Mouse (Mus musculus): ENCODE data around the gene Ccdc85b. TPM values are rescaled to one million over a fixed set of nuclear protein-coding genes. Genes with fewer than 3 reads are reported as not detected.

The Ccdc85b gene
- polyA plus RNA-seq, 1 experiment from 2014 or later: 10.0 TPM

DNA sequence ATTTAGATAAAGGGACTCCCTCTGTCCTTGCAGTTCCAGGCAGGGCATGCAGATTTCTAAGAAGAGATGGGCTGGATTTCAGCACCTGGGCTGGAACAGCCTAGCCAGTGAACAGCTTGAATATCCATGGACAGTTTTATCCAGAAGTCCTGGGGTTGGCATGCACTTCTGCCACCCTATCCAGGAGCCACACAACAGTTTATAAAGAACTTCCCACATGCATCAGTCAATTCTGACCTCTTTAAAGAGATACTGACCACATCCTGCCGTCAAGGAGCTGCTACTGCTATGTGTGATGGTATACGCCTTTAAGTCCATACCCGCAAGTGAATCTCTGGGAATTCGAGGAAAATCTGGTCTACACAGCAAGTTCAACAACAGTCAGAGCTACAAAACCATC lies 28.5 kb downstream of the Ccdc85b start:
- ATAC-seq (ENCODE audit: insufficient read depth) (no peak), DNase-seq (no peak)
- Histone ChIP-seq H3K27me3 (ENCODE audit: insufficient read depth, low read length) (no peaks in the 10 kb centered on the region), H3K4me3 (ENCODE audit: low read depth, low read length) (no peak overlapping the region), H3K9me3 (ENCODE audit: low read depth, low read length) (no peaks in the 10 kb centered on the region), H3K27ac (ENCODE audit: low read depth) (no peak overlapping the region), H3K4me2 (no peak overlapping the region), H3K36me3 (ENCODE audit: insufficient read depth) (peaks cover 20% of the 10 kb centered on the region), H3K4me1 (ENCODE audit: insufficient read depth) (peaks cover 16% of the 10 kb centered on the region), H3K9ac (no peak overlapping the region)
- no peak for TF ChIP-seq CTCF (IDR thresholded peaks at IDR 0.05; ENCODE audit: low read depth)
- WGBS: 74% methylated on average over 4 of the region's 4 CpGs

DNA sequence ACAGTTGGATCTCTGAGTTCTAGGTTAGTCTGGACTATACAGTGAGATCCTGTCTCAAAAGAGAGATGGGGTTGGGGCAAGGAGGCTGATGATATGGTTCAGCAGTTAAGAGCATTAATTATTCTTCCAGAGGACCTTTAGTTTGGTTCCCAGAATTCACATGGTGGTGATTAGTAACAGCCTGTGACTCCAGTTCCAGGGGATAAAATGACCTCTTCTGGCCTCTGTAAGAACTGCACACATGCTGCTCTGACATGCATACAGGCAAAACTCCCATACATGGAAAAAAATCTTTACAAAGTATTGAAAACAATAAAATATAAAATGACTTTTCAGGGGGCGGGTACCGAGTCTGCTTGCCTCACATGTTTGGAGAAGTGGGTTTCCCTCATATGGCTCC lies 29.6 kb downstream of the Ccdc85b start:
- peak; percentile 75 for DNase-seq
- H3K9ac ChIP-seq: no peak overlapping the region
- no peaks in the 10 kb centered on the region for H3K27me3 ChIP-seq (ENCODE audit: insufficient read depth, low read length)
- WGBS: 80% methylated on average over 2 of the region's 2 CpGs
- H3K27ac ChIP-seq (ENCODE audit: low read depth): no peak overlapping the region
- H3K36me3 ChIP-seq (ENCODE audit: insufficient read depth): peaks cover 22% of the 10 kb centered on the region
- H3K4me2 ChIP-seq: no peak overlapping the region
- H3K9me3 ChIP-seq (ENCODE audit: low read depth, low read length): no peaks in the 10 kb centered on the region
- peak; percentile 61 for TF ChIP-seq CTCF (IDR thresholded peaks at IDR 0.05; ENCODE audit: low read depth)
- H3K4me1 ChIP-seq (ENCODE audit: insufficient read depth): peaks cover 15% of the 10 kb centered on the region; the same call in 1 of the 2 replicates
- ATAC-seq (ENCODE audit: insufficient read depth): no peak
- H3K4me3 ChIP-seq (ENCODE audit: low read depth, low read length): no peak overlapping the region

DNA sequence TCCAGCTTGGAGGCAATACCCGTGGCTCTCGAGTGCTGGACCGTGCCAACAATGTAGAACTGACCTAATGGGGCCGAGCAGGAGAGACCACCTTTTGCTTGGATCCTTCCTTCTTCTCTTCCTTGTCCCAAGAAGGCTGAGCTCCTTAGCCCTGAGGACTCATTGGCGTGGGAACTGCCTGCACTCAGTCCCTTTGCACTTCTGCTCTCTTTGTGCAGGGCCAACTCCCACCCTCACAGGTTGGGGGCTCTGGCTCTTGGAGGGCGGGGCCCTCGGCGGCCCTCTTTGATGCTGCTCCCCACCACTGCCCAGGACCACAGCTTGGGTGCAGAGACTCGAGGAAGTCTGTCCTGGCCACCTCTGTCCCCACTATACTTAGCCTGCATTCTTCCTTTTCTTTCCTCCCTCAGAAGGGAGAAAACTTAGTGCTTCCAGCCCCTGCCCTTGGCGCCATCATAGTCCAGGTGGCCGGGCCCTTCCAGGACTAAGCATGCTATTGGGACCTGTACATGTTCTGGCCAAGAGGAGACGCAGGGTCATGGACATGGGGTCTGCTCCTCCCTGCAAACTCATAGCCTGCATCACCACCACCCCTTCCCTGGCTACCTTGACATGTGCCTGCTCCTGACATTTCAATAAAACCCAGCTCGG lies 30.9 kb downstream of the Ccdc85b start:
- Histone ChIP-seq H3K4me2 (peak overlapping the region; percentile 91), H3K27me3 (ENCODE audit: insufficient read depth, low read length) (no peaks in the 10 kb centered on the region), H3K9me3 (ENCODE audit: low read depth, low read length) (no peaks in the 10 kb centered on the region), H3K4me1 (ENCODE audit: insufficient read depth) (peaks cover 16% of the 10 kb centered on the region; the same call in 1 of the 2 replicates), H3K27ac (ENCODE audit: low read depth) (no peak overlapping the region), H3K9ac (no peak overlapping the region), H3K36me3 (ENCODE audit: insufficient read depth) (peaks cover 35% of the 10 kb centered on the region), H3K4me3 (ENCODE audit: low read depth, low read length) (peak overlapping the region; percentile 91)
- DNase-seq (no peak), ATAC-seq (ENCODE audit: insufficient read depth) (no peak)
- TF ChIP-seq CTCF (IDR thresholded peaks at IDR 0.05; ENCODE audit: low read depth): no peak
- WGBS: 91% methylated on average over 13 of the region's 13 CpGs

DNA sequence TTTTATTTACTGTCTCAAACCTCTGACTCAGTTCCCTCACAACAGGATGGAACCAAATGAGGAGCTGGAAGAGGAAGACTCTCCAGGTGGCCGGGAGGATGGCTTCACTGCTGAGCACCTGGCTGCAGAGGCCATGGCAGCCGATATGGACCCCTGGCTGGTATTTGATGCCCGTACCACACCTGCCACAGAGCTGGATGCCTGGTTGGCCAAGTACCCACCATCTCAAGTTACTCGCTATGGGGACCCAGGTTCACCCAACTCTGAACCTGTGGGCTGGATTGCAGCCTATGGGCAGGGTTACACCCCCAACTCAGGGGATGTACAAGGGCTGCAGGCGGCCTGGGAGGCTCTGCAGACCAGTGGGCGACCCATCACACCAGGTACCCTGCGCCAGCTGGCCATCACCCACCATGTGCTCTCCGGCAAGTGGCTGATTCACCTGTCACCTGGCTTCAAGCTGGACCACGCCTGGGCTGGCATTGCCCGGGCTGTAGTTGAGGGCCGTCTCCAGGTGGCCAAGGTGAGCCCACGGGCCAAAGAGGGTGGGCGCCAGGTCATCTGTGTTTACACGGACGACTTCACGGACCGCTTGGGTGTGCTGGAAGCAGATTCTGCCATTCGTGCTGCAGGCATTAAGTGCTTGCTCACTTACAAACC lies 31.7 kb downstream of the Ccdc85b start:
- Histone ChIP-seq H3K9ac (peak overlapping the region; percentile 93), H3K4me2 (peak overlapping the region; percentile 91), H3K27me3 (ENCODE audit: insufficient read depth, low read length) (no peaks in the 10 kb centered on the region), H3K9me3 (ENCODE audit: low read depth, low read length) (no peaks in the 10 kb centered on the region), H3K36me3 (ENCODE audit: insufficient read depth) (peaks cover 39% of the 10 kb centered on the region), H3K27ac (ENCODE audit: low read depth) (peak overlapping the region; percentile 86; the same call in 1 of the 2 replicates), H3K4me3 (ENCODE audit: low read depth, low read length) (peak overlapping the region; percentile 91), H3K4me1 (ENCODE audit: insufficient read depth) (peaks cover 16% of the 10 kb centered on the region; the same call in 1 of the 2 replicates)
- WGBS: 84% methylated on average over 18 of the region's 18 CpGs
- DNase-seq (no peak), ATAC-seq (ENCODE audit: insufficient read depth) (no peak)
- TF ChIP-seq CTCF (IDR thresholded peaks at IDR 0.05; ENCODE audit: low read depth): no peak

DNA sequence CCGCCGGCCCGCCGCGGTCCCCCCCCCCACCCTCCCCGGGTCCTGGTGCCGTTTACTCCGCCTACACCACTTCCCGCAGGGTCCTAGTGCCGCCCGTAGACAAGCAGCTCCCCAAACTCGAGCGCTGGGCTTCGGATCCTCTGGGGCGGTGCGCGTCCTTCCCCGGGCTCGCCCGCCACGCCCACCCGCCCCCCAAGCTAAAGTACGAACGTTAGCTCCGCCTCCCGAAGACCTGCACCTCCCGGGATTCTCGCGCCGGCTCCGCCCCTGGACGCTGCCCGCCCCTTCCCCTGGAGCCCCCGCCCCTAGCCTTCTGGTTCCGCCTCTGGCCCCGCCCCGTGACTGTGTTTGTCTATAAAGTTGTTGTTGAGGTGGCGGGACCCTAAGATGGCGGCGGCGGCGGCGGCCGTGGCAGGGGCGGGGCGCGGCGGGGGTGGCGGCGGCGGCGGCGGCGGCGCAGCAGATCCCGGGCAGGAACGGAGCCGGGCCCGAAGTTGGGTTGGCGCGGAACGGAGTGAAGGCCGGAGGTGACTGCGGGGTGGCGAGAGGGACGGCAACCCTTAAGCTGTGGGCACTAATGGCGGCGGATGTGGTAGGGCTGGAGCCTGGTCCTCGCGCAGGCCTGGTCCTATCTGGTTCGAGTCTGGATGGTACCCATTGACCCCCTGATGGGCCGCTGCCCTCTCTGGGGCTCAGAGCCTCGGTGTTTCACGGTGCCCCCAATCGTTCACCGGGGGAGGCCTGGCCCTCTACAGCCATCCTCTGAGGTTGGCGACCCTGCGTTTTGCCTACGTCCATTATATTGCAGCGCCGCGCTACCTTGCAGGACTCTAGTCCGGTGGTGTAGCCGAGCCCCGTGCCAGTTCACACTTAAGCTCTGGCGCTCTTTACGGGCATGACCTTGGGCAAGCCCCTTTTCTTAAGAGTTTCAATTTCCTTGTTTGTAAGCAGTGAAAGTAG lies 32.6 kb downstream of the Ccdc85b start, which contains the start of the genes Drap1 and AI837181:
TSS of gene Drap1 (minus strand) at position 198 of the 960 bp plus-strand sequence.
TSS of gene AI837181 (plus strand) at position 363 of the 960 bp plus-strand sequence.
- WGBS: under 1% methylated on average over 85 of the region's 87 CpGs
- no peak for TF ChIP-seq CTCF (IDR thresholded peaks at IDR 0.05; ENCODE audit: low read depth)
- peak within 1 kb of the TSS; percentile 90 for H3K27ac ChIP-seq (ENCODE audit: low read depth)
- H3K36me3 ChIP-seq (ENCODE audit: insufficient read depth): peaks cover 48% of the 10 kb centered on the region
- H3K9me3 ChIP-seq (ENCODE audit: low read depth, low read length): no peaks in the 10 kb centered on the region
- peak within 1 kb of the TSS; percentile 93 for H3K9ac ChIP-seq
- peak; percentile 93 for ATAC-seq (ENCODE audit: insufficient read depth)
- H3K4me3 ChIP-seq (ENCODE audit: low read depth, low read length): peak within 1 kb of the TSS; percentile 91
- H3K27me3 ChIP-seq (ENCODE audit: insufficient read depth, low read length): no peaks in the 10 kb centered on the region
- peak within 1 kb of the TSS; percentile 91 for H3K4me2 ChIP-seq
- DNase-seq: peak; percentile 98
- H3K4me1 ChIP-seq (ENCODE audit: insufficient read depth): peaks cover 16% of the 10 kb centered on the region; the same call in 1 of the 2 replicates

DNA sequence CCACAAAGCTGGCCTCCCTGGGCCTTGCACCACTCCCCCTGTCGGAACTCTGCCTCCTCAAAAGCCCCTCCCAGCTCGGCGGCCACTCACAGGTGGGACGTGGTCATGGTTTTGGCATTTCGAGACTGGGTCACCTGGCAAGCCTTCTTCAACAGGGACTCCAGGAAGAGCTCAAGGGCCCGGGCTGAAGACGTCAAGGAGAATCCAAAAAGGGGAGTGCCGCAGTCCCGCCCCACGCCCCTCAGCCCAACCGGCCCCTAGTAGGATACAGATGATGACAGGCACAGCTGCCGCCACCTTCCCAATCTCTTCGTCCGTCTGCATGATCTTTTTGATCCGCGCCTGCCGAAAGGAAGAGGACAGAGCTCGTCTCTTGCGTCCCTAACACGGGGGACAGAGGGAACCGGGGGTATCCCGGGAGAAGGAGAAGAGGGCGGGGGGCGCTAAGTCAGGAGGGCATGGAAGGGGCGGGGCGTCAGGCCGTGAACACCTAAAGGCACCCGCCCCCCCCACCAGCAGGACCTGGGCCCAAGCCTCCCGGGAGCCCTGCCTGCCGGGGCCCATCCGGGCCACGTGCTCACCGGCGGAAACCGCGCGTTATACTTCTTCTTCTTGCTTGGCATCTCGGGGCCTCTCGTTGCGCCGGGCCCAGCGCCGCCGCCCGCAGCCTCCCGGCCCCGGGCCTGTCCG lies 33.5 kb downstream of the Ccdc85b start:
- DNase-seq (peak; percentile 75), ATAC-seq (ENCODE audit: insufficient read depth) (peak; percentile 55)
- Histone ChIP-seq H3K4me1 (ENCODE audit: insufficient read depth) (peaks cover 16% of the 10 kb centered on the region; the same call in 1 of the 2 replicates), H3K9ac (peak overlapping the region; percentile 77), H3K4me3 (ENCODE audit: low read depth, low read length) (peak overlapping the region; percentile 91), H3K27ac (ENCODE audit: low read depth) (peak overlapping the region; percentile 90), H3K9me3 (ENCODE audit: low read depth, low read length) (no peaks in the 10 kb centered on the region), H3K27me3 (ENCODE audit: insufficient read depth, low read length) (no peaks in the 10 kb centered on the region), H3K4me2 (peak overlapping the region; percentile 77), H3K36me3 (ENCODE audit: insufficient read depth) (peaks cover 56% of the 10 kb centered on the region)
- WGBS: 1% methylated on average over 44 of the region's 48 CpGs
- TF ChIP-seq CTCF (IDR thresholded peaks at IDR 0.05; ENCODE audit: low read depth): peak; percentile 37

Data from lung, embryonic 14.5 days (tissue).